Mouse (Mus musculus): ENCODE data around the gene Stk39. TPM values are rescaled to one million over a fixed set of nuclear protein-coding genes. Genes with fewer than 3 reads are reported as not detected.
A peak's percentile ranks its signal among the peaks of the same experiment; 100 is the strongest.

Gene Stk39
- polyA plus RNA-seq, 1 experiment from 2014 or later = 26.9 TPM

GRCm38 (mm10) chr2:68434997-68435396 lies 37.1 kb downstream of the Stk39 start:
- Histone ChIP-seq H3K9me3 (ENCODE audit: control insufficient read depth, low read length) (no peaks in the 10 kb centered on the region), H3K27ac (replicated peaks; ENCODE audit: low read depth, low read length) (no peak overlapping the region; the same call in 1 of the 2 replicates), H3K4me3 (ENCODE audit: low read depth, low read length) (no peak overlapping the region), H3K36me3 (ENCODE audit: control insufficient read depth, insufficient read depth, low read length) (no peaks in the 10 kb centered on the region), H3K4me1 (ENCODE audit: control insufficient read depth, insufficient read depth, low read length) (0 out of 2 replicates have a peak, but pooled peaks cover 2% of the 10 kb centered on the region), H3K4me2 (ENCODE audit: low read depth, low read length) (no peak overlapping the region), H3K9ac (ENCODE audit: low read depth, low read length) (no peak overlapping the region), H3K27me3 (replicated peaks; ENCODE audit: control insufficient read depth, insufficient read depth, low read length) (no peaks in the 10 kb centered on the region)
- ATAC-seq (ENCODE audit: low read depth) (peak; percentile 45; the same call in 1 of the 2 replicates), DNase-seq (ENCODE audit: low spot score) (no peak)
- 35% methylated on average over 4 of the region's 4 CpGs for WGBS

- WGBS = 50% methylated on average over 5 of the region's 5 CpGs
- no peak overlapping the region for H3K27ac ChIP-seq (replicated peaks; ENCODE audit: low read depth, low read length)
- H3K4me2 ChIP-seq (ENCODE audit: low read depth, low read length) = no peak overlapping the region
- H3K9ac ChIP-seq (ENCODE audit: low read depth, low read length) = no peak overlapping the region
- H3K4me3 ChIP-seq (ENCODE audit: low read depth, low read length) = no peak overlapping the region
- 0 out of 2 replicates have a peak, but pooled peaks cover 2% of the 10 kb centered on the region for H3K4me1 ChIP-seq (ENCODE audit: control insufficient read depth, insufficient read depth, low read length)
- no peaks in the 10 kb centered on the region for H3K36me3 ChIP-seq (ENCODE audit: control insufficient read depth, insufficient read depth, low read length)
- no peaks in the 10 kb centered on the region for H3K27me3 ChIP-seq (replicated peaks; ENCODE audit: control insufficient read depth, insufficient read depth, low read length)
- no peak for DNase-seq (ENCODE audit: low spot score)
- ATAC-seq (ENCODE audit: low read depth) = no peak
- no peaks in the 10 kb centered on the region for H3K9me3 ChIP-seq (ENCODE audit: control insufficient read depth, low read length)
Measured at GRCm38 (mm10) chr2:68434576-68434975, 37.5 kb downstream of the Stk39 start.

DNA sequence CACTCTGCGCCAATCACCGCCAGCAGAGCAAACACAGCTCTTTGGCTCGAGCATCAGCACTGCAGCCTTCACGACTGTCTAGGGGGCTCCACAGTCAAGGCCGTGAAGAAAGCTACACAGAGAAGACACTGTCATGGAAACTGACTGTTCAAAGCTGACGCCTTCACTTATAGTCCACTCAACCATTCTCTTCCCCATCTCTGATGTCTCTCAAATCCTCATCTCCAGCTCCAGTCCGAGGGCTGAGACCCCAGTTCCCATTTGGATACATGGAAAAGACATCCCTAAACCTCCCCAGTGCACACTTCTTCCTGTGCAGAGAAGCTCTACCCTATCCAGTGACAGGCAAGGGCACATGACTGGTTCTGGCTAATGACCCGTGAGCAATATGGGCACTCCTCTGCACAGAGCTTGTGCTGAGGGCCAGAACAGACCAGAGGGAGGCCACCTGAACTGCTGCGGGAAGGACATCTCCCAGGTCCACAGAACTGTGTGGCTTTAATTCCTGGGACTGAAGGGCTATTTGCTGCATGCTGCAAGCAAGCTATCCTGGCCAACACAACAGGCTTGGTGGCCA lies 38.2 kb downstream of the Stk39 start:
- Histone ChIP-seq H3K36me3 (ENCODE audit: control insufficient read depth, insufficient read depth, low read length) (no peaks in the 10 kb centered on the region), H3K4me2 (ENCODE audit: low read depth, low read length) (no peak overlapping the region), H3K9ac (ENCODE audit: low read depth, low read length) (no peak overlapping the region), H3K27ac (replicated peaks; ENCODE audit: low read depth, low read length) (no peak overlapping the region), H3K9me3 (ENCODE audit: control insufficient read depth, low read length) (no peaks in the 10 kb centered on the region), H3K27me3 (replicated peaks; ENCODE audit: control insufficient read depth, insufficient read depth, low read length) (no peaks in the 10 kb centered on the region), H3K4me3 (ENCODE audit: low read depth, low read length) (no peak overlapping the region), H3K4me1 (ENCODE audit: control insufficient read depth, insufficient read depth, low read length) (0 out of 2 replicates have a peak, but pooled peaks cover 2% of the 10 kb centered on the region)
- ATAC-seq (ENCODE audit: low read depth) (no peak), DNase-seq (ENCODE audit: low spot score) (no peak)
- WGBS = 82% methylated on average over 9 of the region's 9 CpGs

DNA sequence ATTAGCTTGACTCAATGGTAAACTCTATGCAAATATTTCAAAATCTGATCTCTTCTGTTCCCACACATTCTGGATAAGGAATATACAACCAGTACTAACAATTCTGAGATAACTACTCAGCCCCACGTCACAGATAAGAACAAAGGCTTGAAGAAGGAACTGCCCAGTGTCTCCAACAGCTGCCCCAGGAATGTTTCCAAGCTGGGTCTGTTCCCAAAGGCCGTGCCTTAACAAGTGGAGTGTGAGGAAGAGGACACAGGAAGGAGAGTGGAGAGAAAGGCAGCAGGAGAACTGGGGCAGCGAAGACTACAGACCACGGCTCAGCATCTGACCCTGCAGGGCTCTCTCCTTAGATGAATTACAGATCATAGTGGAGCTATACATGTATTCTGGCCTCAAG lies 39.2 kb downstream of the Stk39 start:
- Histone ChIP-seq H3K9me3 (ENCODE audit: control insufficient read depth, low read length) (no peaks in the 10 kb centered on the region), H3K4me3 (ENCODE audit: low read depth, low read length) (no peak overlapping the region), H3K4me2 (ENCODE audit: low read depth, low read length) (no peak overlapping the region), H3K27ac (replicated peaks; ENCODE audit: low read depth, low read length) (no peak overlapping the region), H3K27me3 (replicated peaks; ENCODE audit: control insufficient read depth, insufficient read depth, low read length) (no peaks in the 10 kb centered on the region), H3K4me1 (ENCODE audit: control insufficient read depth, insufficient read depth, low read length) (0 out of 2 replicates have a peak, but pooled peaks cover 2% of the 10 kb centered on the region), H3K9ac (ENCODE audit: low read depth, low read length) (no peak overlapping the region), H3K36me3 (ENCODE audit: control insufficient read depth, insufficient read depth, low read length) (no peaks in the 10 kb centered on the region)
- ATAC-seq (ENCODE audit: low read depth) = no peak
- WGBS = 74% methylated on average over 4 of the region's 4 CpGs
- DNase-seq (ENCODE audit: low spot score) = no peak

DNA sequence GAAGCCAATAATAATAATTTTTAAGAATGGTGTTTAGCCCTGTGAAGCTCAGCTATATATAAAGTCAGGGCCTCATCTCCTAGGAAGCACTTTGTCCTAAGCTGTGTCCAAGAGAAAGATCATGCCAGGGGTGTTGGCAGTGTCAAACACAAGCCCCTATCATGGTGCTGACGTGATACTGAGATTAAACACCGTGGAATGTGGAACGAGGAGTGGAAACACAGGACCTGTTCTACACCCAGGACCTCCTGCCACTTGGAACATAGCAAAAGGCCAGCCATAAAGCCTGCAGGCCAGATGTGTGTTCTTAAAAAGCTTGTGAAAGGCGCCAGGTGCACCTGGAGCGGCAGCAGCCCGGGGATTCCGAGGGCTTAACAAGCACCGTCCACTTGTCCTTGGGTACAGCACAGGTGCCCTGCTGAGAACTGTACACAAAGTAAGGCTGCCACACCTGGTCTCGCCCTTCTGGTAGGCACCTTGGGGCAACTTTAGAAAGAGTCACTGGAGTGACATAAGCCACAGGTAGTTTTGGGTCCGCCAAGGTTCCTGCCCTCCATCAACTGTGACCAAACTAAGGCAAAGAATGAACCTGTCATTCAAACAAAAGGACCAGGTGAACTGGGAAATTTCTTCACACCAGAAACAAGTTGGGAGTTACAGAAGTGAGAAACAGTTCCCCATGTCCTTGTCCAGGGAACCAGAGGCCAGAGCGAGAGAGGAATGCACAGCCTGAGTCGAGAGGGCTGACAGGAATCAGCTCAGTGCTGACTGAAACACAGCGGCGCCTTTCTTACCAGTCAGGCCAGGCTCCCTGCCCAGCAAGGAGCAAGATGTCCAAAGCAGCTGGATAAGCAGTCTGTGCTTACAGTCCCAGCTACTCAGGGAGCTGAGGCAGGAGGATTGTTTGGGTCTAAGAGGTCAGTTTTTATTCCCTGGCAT lies 40.8 kb downstream of the Stk39 start:
- no peak for ATAC-seq (ENCODE audit: low read depth)
- DNase-seq (ENCODE audit: low spot score) = no peak
- Histone ChIP-seq H3K36me3 (ENCODE audit: control insufficient read depth, insufficient read depth, low read length) (no peaks in the 10 kb centered on the region), H3K4me2 (ENCODE audit: low read depth, low read length) (no peak overlapping the region), H3K27ac (replicated peaks; ENCODE audit: low read depth, low read length) (no peak overlapping the region), H3K4me1 (ENCODE audit: control insufficient read depth, insufficient read depth, low read length) (0 out of 2 replicates have a peak, but pooled peaks cover 2% of the 10 kb centered on the region), H3K9me3 (ENCODE audit: control insufficient read depth, low read length) (no peaks in the 10 kb centered on the region), H3K9ac (ENCODE audit: low read depth, low read length) (no peak overlapping the region), H3K27me3 (replicated peaks; ENCODE audit: control insufficient read depth, insufficient read depth, low read length) (no peaks in the 10 kb centered on the region), H3K4me3 (ENCODE audit: low read depth, low read length) (no peak overlapping the region)
- 67% methylated on average over 14 of the region's 14 CpGs for WGBS

DNA sequence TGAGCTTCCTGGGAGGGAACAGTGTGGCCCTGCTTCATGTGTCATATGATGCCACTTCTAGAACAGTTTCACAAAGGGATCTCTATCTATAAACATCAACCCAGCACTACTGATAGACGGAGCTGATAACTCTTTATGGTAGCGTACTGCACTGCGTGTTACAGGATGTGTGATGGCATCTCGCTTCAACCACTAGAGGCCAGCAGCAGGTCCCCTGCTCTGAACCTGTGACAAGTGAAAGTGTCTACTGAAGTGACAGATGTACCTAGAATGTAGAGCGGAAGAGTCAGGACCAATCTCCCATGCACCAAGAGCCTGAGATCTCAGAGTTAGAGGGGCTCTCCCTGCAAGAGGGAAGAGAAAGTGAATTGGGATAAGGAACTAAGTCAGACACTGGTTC lies 41.6 kb downstream of the Stk39 start:
- ATAC-seq (ENCODE audit: low read depth) = no peak
- H3K36me3 ChIP-seq (ENCODE audit: control insufficient read depth, insufficient read depth, low read length) = no peaks in the 10 kb centered on the region
- H3K27me3 ChIP-seq (replicated peaks; ENCODE audit: control insufficient read depth, insufficient read depth, low read length) = no peaks in the 10 kb centered on the region
- H3K9me3 ChIP-seq (ENCODE audit: control insufficient read depth, low read length) = no peaks in the 10 kb centered on the region
- H3K4me2 ChIP-seq (ENCODE audit: low read depth, low read length) = no peak overlapping the region
- no peak for DNase-seq (ENCODE audit: low spot score)
- H3K27ac ChIP-seq (replicated peaks; ENCODE audit: low read depth, low read length) = no peak overlapping the region
- WGBS = 82% methylated on average over 5 of the region's 5 CpGs
- H3K9ac ChIP-seq (ENCODE audit: low read depth, low read length) = no peak overlapping the region
- no peak overlapping the region for H3K4me3 ChIP-seq (ENCODE audit: low read depth, low read length)
- H3K4me1 ChIP-seq (ENCODE audit: control insufficient read depth, insufficient read depth, low read length) = 0 out of 2 replicates have a peak, but pooled peaks cover 2% of the 10 kb centered on the region

DNA sequence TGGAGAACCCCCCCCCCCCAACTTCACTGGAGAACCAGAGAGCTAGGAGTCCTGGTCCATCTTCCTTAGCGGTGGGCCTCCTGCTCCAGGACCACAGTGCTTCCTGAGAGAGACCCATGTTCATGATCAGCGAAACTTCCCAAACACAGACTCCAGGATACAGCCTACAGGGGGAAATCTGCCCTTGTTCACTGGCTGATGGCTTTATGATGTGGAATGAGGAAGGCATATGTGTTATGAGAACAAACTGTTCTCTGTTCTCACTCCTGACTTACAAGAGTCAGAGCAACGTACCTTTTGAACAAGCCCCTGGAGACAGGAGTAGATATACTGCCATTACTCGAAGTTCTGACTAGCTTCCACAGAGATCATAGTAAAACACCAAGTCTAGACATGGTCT lies 42.6 kb downstream of the Stk39 start:
- H3K4me2 ChIP-seq (ENCODE audit: low read depth, low read length) = no peak overlapping the region
- WGBS = 79% methylated on average over 4 of the region's 4 CpGs
- DNase-seq (ENCODE audit: low spot score) = no peak
- no peak overlapping the region for H3K27ac ChIP-seq (replicated peaks; ENCODE audit: low read depth, low read length)
- no peaks in the 10 kb centered on the region for H3K9me3 ChIP-seq (ENCODE audit: control insufficient read depth, low read length)
- ATAC-seq (ENCODE audit: low read depth) = no peak
- H3K27me3 ChIP-seq (replicated peaks; ENCODE audit: control insufficient read depth, insufficient read depth, low read length) = no peaks in the 10 kb centered on the region
- H3K4me3 ChIP-seq (ENCODE audit: low read depth, low read length) = no peak overlapping the region
- no peak overlapping the region for H3K9ac ChIP-seq (ENCODE audit: low read depth, low read length)
- H3K4me1 ChIP-seq (ENCODE audit: control insufficient read depth, insufficient read depth, low read length) = no peaks in the 10 kb centered on the region
- no peaks in the 10 kb centered on the region for H3K36me3 ChIP-seq (ENCODE audit: control insufficient read depth, insufficient read depth, low read length)

- Histone ChIP-seq H3K36me3 (ENCODE audit: control insufficient read depth, insufficient read depth, low read length) (no peaks in the 10 kb centered on the region), H3K9ac (ENCODE audit: low read depth, low read length) (no peak overlapping the region), H3K4me1 (ENCODE audit: control insufficient read depth, insufficient read depth, low read length) (no peaks in the 10 kb centered on the region), H3K4me2 (ENCODE audit: low read depth, low read length) (no peak overlapping the region), H3K27me3 (replicated peaks; ENCODE audit: control insufficient read depth, insufficient read depth, low read length) (no peaks in the 10 kb centered on the region), H3K27ac (replicated peaks; ENCODE audit: low read depth, low read length) (no peak overlapping the region), H3K9me3 (ENCODE audit: control insufficient read depth, low read length) (no peaks in the 10 kb centered on the region), H3K4me3 (ENCODE audit: low read depth, low read length) (no peak overlapping the region)
- 61% methylated on average over 5 of the region's 5 CpGs for WGBS
- DNase-seq (ENCODE audit: low spot score) (no peak), ATAC-seq (ENCODE audit: low read depth) (no peak)
Measured at GRCm38 (mm10) chr2:68426977-68427577, 45.0 kb downstream of the Stk39 start.
